Mouse (Mus musculus) liver, adult 2 months (tissue): ENCODE data around the gene Hnrnph1. TPM values are rescaled to one million over a fixed set of nuclear protein-coding genes. Genes with fewer than 3 reads are reported as not detected.

Experiments used
- DNase-seq: peaks from one replicate; pipeline ENCODE4 v3.0.0-alpha.2; 2011; ENCODE audit warnings: low read depth, low spot score; ENCODE audit errors: extremely low read depth
- H3K27ac ChIP-seq: fragments of 200-500 bp; replicated peaks from 2 replicates; pipeline ENCODE4 v1.5.1; 2012; ENCODE audit warnings: low read depth, mild to moderate bottlenecking, control low read depth, inconsistent platforms, low read length; ENCODE audit not compliant: insufficient read depth
- H3K27me3 ChIP-seq: fragments of 200-500 bp; 2 replicates; pipeline ENCODE4 v1.6.1; 2012; ENCODE audit warnings: mild to moderate bottlenecking, moderate library complexity, low read length, inconsistent platforms; ENCODE audit not compliant: control insufficient read depth, insufficient read depth
- H3K36me3 ChIP-seq: fragments of 200-500 bp; 2 replicates; pipeline ENCODE4 v1.6.1; 2012; ENCODE audit warnings: low read length, inconsistent platforms; ENCODE audit not compliant: control insufficient read depth, insufficient read depth
- H3K4me1 ChIP-seq: fragments of 200-500 bp; 2 replicates; pipeline ENCODE4 v1.6.1; 2011; ENCODE audit warnings: low read length; ENCODE audit not compliant: control insufficient read depth, insufficient read depth
- H3K4me3 ChIP-seq: fragments of 200-500 bp; 2 replicates; pipeline ENCODE4 v1.5.1; 2011; ENCODE audit warnings: low read depth, mild to moderate bottlenecking, control low read depth, low read length, moderate library complexity; ENCODE audit not compliant: insufficient read depth
- H3K79me2 ChIP-seq: fragments of 200-500 bp; 2 replicates; pipeline ENCODE4 v1.6.1; 2012; ENCODE audit warnings: inconsistent platforms, mild to moderate bottlenecking, low read length, moderate library complexity; ENCODE audit not compliant: control insufficient read depth, insufficient read depth
- H3K9ac ChIP-seq: fragments of 200-500 bp; 2 replicates; pipeline ENCODE4 v1.6.1; 2012; ENCODE audit warnings: low read depth, mild to moderate bottlenecking, control low read depth, inconsistent platforms, low read length
- CTCF ChIP-seq: fragments of 200-500 bp; IDR thresholded peaks from 2 replicates; pipeline ENCODE4 v1.5.1; 2011; ENCODE audit warnings: low read depth, low read length, control low read depth
- POLR2A ChIP-seq: fragments of 200-500 bp; IDR thresholded peaks from 2 replicates; pipeline ENCODE4 v1.6.1; 2011; ENCODE audit warnings: low read length, control low read depth; ENCODE audit not compliant: insufficient read depth; ENCODE audit errors: extremely low read depth
- WGBS: fragments of 180-500 bp; shearing (Covaris S2); methylation state at CpG from one replicate; pipeline ENCODE4 v1.1.7; 2018; 5-methylcytosine and 5-hydroxymethylcytosine counted together
- polyA plus RNA-seq: library from polyadenylated mRNA; depleted of rRNA; stranded (reverse); fragments of >200 nt; gene quantifications from 2 replicates; pipeline ENCODE4 v1.2.3, GENCODE M21; 2012
- total RNA-seq: library from RNA; depleted of rRNA; stranded (reverse); fragments of >200 nt; gene quantifications from 2 replicates; pipeline ENCODE4 v1.2.3, GENCODE M21; 2014

Gene Hnrnph1
- total and polyA plus RNA-seq, 2 experiments = 17.6 to 97.1 TPM

- no peaks in the 10 kb centered on the region for H3K79me2 ChIP-seq
- no peaks in the 10 kb centered on the region for H3K27me3 ChIP-seq
- H3K9ac ChIP-seq = no peak overlapping the region
- no peak overlapping the region for H3K4me3 ChIP-seq
- WGBS = 91% methylated on average over 5 of the region's 5 CpGs
- no peak for TF ChIP-seq CTCF
- H3K36me3 ChIP-seq = no peaks in the 10 kb centered on the region
- no peak overlapping the region for H3K27ac ChIP-seq
- no peaks in the 10 kb centered on the region for H3K4me1 ChIP-seq
- no peak for DNase-seq
These were observed 7.4 kb upstream of the Hnrnph1 start for GRCm38 (mm10) chr11:50369360-50369911.

- WGBS = 70% methylated on average over 4 of the region's 4 CpGs
- H3K4me3 ChIP-seq = no peak overlapping the region
These were observed 5.8 kb upstream of the Hnrnph1 start for GRCm38 (mm10) chr11:50370969-50371368.

DNA sequence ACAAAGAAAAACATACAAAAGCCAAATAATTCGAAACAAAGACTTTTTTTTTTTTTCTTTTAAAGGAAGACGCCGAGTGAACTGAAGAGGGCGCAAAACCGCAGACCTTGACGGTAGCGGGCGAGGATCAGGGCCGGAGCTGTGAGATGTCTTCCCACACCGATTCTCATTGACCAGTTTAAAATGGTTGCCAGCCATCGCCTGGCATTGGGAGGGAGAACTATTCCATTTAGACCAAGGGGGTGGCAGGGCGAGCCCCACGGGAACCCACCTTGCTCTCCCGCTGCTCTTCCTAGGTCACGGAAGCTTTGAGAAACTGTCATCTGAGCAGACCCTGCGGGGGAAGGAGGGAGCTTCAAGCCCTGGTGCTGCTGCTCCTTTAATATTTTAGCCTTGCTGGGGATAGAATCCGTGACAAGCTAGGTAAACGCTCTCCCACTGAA lies 5.4 kb upstream of the Hnrnph1 start:
- peaks cover 4% of the 10 kb centered on the region; the same call in 1 of the 2 replicates for H3K4me1 ChIP-seq
- DNase-seq = peak; percentile 35
- 20% methylated on average over 18 of the region's 18 CpGs for WGBS
- no peak overlapping the region for H3K27ac ChIP-seq
- H3K9ac ChIP-seq = peak overlapping the region; percentile 50
- no peaks in the 10 kb centered on the region for H3K79me2 ChIP-seq
- H3K36me3 ChIP-seq = no peaks in the 10 kb centered on the region
- no peaks in the 10 kb centered on the region for H3K27me3 ChIP-seq
- peak overlapping the region; percentile 48; the same call in 1 of the 2 replicates for H3K4me3 ChIP-seq
- TF ChIP-seq POLR2A = no peak
- TF ChIP-seq CTCF = peak; percentile 66

More at GRCm38 (mm10) chr11:50370969-50371368, 5.8 kb upstream of the Hnrnph1 start:
- no peak overlapping the region for H3K9ac ChIP-seq
- DNase-seq = no peak
- no peaks in the 10 kb centered on the region for H3K4me1 ChIP-seq
- TF ChIP-seq POLR2A (no peak), CTCF (no peak)
- H3K79me2 ChIP-seq = no peaks in the 10 kb centered on the region
- H3K36me3 ChIP-seq = no peaks in the 10 kb centered on the region
- no peak overlapping the region for H3K27ac ChIP-seq
- no peaks in the 10 kb centered on the region for H3K27me3 ChIP-seq

DNA sequence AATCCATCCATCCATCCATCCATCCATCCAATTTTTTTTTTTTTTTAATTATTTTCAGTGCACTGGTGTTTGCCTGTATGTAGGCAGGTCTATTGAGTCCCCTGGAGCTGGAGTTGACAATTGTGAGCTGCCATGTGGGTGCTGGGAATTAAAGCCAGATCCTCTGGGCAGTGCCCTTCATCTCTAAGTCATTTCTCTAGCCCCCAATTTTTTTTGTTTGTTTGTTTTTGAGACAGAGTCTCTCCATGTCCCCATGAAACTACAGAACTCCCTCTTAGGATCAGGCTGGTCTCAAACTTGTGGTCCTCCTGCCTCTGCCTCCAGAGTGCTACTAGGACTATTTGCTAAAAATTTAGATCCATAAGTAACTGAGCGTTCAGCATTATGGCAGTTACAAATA lies 4.9 kb upstream of the Hnrnph1 start:
- H3K79me2 ChIP-seq = no peaks in the 10 kb centered on the region
- H3K36me3 ChIP-seq = no peaks in the 10 kb centered on the region
- H3K9ac ChIP-seq = no peak overlapping the region
- TF ChIP-seq CTCF (no peak), POLR2A (no peak)
- DNase-seq = no peak
- no peak overlapping the region for H3K4me3 ChIP-seq
- H3K4me1 ChIP-seq = peaks cover 5% of the 10 kb centered on the region; the same call in 1 of the 2 replicates
- H3K27ac ChIP-seq = no peak overlapping the region
- H3K27me3 ChIP-seq = no peaks in the 10 kb centered on the region
- WGBS = 96% methylated on average over 1 of the region's 1 CpGs

DNA sequence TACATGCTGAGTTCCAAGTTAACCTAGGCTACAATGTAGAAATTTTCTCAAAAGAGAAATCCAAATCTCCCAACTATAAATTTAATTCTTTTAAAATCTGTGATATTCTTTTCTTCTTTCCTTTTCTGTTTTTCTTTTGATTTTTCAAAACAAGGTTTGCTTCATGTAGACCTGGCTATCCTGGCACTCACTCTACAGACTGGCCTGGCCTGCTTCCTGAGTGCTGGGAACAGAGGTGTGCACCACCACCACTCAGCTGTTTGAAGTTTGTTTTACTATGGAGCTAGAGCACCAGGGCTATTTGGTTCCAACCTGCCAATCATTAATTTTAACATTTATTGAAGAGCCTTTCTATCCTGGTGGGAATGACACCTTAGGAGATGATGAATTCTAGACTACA lies 3.7 kb upstream of the Hnrnph1 start:
- no peak overlapping the region for H3K27ac ChIP-seq
- DNase-seq = no peak
- no peak overlapping the region for H3K9ac ChIP-seq
- no peaks in the 10 kb centered on the region for H3K79me2 ChIP-seq
- TF ChIP-seq POLR2A (no peak), CTCF (no peak)
- H3K4me1 ChIP-seq = peaks cover 5% of the 10 kb centered on the region; the same call in 1 of the 2 replicates
- H3K36me3 ChIP-seq = no peaks in the 10 kb centered on the region
- H3K4me3 ChIP-seq = no peak overlapping the region
- no peaks in the 10 kb centered on the region for H3K27me3 ChIP-seq

GRCm38 (mm10) chr11:50373621-50374020 lies 3.2 kb upstream of the Hnrnph1 start:
- TF ChIP-seq POLR2A = no peak
- TF ChIP-seq CTCF = no peak
- peaks cover 6% of the 10 kb centered on the region for H3K4me1 ChIP-seq
- H3K79me2 ChIP-seq = no peaks in the 10 kb centered on the region; the same call in 1 of the 2 replicates
- no peak overlapping the region for H3K9ac ChIP-seq
- H3K27me3 ChIP-seq = no peaks in the 10 kb centered on the region
- peaks cover under 1% of the 10 kb centered on the region; the same call in 1 of the 2 replicates for H3K36me3 ChIP-seq
- no peak overlapping the region for H3K27ac ChIP-seq
- WGBS = 100% methylated on average over 1 of the region's 1 CpGs
- no peak for DNase-seq
- no peak overlapping the region for H3K4me3 ChIP-seq
